Mouse (Mus musculus): ENCODE data around the gene Kcnj4. TPM values are rescaled to one million over a fixed set of nuclear protein-coding genes. Genes with fewer than 3 reads are reported as not detected.
A peak's percentile ranks its signal among the peaks of the same experiment; 100 is the strongest.

Kcnj4 gene
- polyA plus RNA-seq, 1 experiment from 2014 or later, result not detected

DNA sequence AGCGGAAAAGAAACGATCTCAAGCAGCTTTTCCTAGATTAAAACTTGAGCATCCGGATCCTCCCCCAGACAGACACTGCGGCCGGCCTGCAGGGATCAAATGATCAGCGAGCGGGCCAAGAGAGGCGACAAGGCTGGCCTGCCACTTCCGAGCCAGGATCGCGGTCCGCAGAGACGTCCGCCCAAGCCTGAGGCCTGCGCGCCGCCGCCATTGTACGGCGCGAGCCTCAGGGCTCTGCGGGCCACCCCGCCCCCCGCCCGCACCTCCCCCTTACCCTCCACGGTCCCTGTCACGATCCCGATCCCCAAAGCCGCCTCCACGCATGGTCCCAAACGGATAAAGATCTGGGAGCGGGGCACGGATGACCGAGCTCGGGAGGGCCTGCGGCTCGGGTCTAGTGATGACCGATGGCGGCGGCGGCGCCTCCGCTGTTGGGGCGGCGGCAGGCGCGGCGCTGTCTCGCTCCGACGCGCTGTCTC is 40.9 kb upstream of the Kcnj4 start:
- Histone ChIP-seq H3K4me1 (replicated peaks; ENCODE audit: control insufficient read depth, insufficient read depth, low read length) (peaks cover 5% of the 10 kb centered on the region; the same call in 1 of the 2 replicates), H3K36me3 (ENCODE audit: control insufficient read depth, insufficient read depth) (peaks cover 29% of the 10 kb centered on the region), H3K4me2 (replicated peaks; ENCODE audit: low read depth) (peak overlapping the region; percentile 69), H3K9me3 (ENCODE audit: control insufficient read depth) (no peaks in the 10 kb centered on the region), H3K27ac (ENCODE audit: low read depth, low read length) (peak overlapping the region; percentile 99), H3K9ac (ENCODE audit: low read depth, low read length) (peak overlapping the region; percentile 98), H3K4me3 (ENCODE audit: low read depth, low read length) (peak overlapping the region; percentile 97), H3K27me3 (replicated peaks; ENCODE audit: control insufficient read depth, insufficient read depth, low read length) (no peaks in the 10 kb centered on the region)
- peak; percentile 55 for ATAC-seq
- TF ChIP-seq CTCF (IDR thresholded peaks at IDR 0.05; ENCODE audit: low read depth), result no peak
- WGBS, result under 1% methylated on average over 51 of the region's 52 CpGs

DNA sequence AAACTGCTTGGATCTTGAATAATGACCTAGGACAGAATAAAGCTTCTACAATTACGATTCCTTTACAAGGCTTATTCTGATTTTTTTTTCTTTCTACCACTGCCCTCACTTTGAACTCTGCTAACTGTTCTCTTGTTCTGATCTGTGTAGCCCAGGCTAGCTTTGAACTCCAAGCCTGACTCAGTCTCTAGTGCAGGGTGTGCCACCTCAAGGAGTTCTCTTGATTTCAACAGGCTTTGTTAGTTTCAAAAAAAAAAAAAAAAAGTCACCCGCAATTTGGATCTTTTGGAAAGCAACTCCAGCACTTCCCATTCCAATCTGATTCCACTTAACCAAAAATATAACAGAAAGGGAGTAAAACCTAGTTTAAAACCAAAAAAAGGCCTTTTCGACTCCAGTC is 40.5 kb upstream of the Kcnj4 start:
- peak overlapping the region; percentile 98 for H3K9ac ChIP-seq (ENCODE audit: low read depth, low read length)
- WGBS, result under 1% methylated on average over 3 of the region's 3 CpGs
- peak overlapping the region; percentile 97 for H3K4me3 ChIP-seq (ENCODE audit: low read depth, low read length)
- TF ChIP-seq CTCF (IDR thresholded peaks at IDR 0.05; ENCODE audit: low read depth), result no peak
- peak overlapping the region; percentile 69 for H3K4me2 ChIP-seq (replicated peaks; ENCODE audit: low read depth)
- peaks cover 34% of the 10 kb centered on the region for H3K36me3 ChIP-seq (ENCODE audit: control insufficient read depth, insufficient read depth)
- H3K9me3 ChIP-seq (ENCODE audit: control insufficient read depth), result no peaks in the 10 kb centered on the region
- no peak for ATAC-seq
- H3K27ac ChIP-seq (ENCODE audit: low read depth, low read length), result peak overlapping the region; percentile 99
- H3K4me1 ChIP-seq (replicated peaks; ENCODE audit: control insufficient read depth, insufficient read depth, low read length), result peaks cover 5% of the 10 kb centered on the region; the same call in 1 of the 2 replicates
- no peaks in the 10 kb centered on the region for H3K27me3 ChIP-seq (replicated peaks; ENCODE audit: control insufficient read depth, insufficient read depth, low read length)

GRCm38 (mm10) chr15:79543968-79544367 is 38.9 kb upstream of the Kcnj4 start:
- H3K27me3 ChIP-seq (replicated peaks; ENCODE audit: control insufficient read depth, insufficient read depth, low read length), result no peaks in the 10 kb centered on the region
- no peak overlapping the region for H3K9ac ChIP-seq (ENCODE audit: low read depth, low read length)
- peak overlapping the region; percentile 69 for H3K4me2 ChIP-seq (replicated peaks; ENCODE audit: low read depth)
- H3K9me3 ChIP-seq (ENCODE audit: control insufficient read depth), result no peaks in the 10 kb centered on the region
- peaks cover 49% of the 10 kb centered on the region for H3K36me3 ChIP-seq (ENCODE audit: control insufficient read depth, insufficient read depth)
- 0 out of 2 replicates have a peak overlapping the region, but pooled peaks have one; percentile 97 for H3K4me3 ChIP-seq (ENCODE audit: low read depth, low read length)
- ATAC-seq, result no peak
- 91% methylated on average over 3 of the region's 3 CpGs for WGBS
- TF ChIP-seq CTCF (IDR thresholded peaks at IDR 0.05; ENCODE audit: low read depth), result no peak
- H3K27ac ChIP-seq (ENCODE audit: low read depth, low read length), result no peak overlapping the region
- H3K4me1 ChIP-seq (replicated peaks; ENCODE audit: control insufficient read depth, insufficient read depth, low read length), result peaks cover 5% of the 10 kb centered on the region; the same call in 1 of the 2 replicates

GRCm38 (mm10) chr15:79533796-79534195 is 28.8 kb upstream of the Kcnj4 start:
- no peak for TF ChIP-seq CTCF (IDR thresholded peaks at IDR 0.05; ENCODE audit: low read depth)
- Histone ChIP-seq H3K27ac (ENCODE audit: low read depth, low read length) (no peak overlapping the region), H3K9ac (ENCODE audit: low read depth, low read length) (no peak overlapping the region), H3K9me3 (ENCODE audit: control insufficient read depth) (no peaks in the 10 kb centered on the region), H3K4me1 (replicated peaks; ENCODE audit: control insufficient read depth, insufficient read depth, low read length) (no peaks in the 10 kb centered on the region), H3K36me3 (ENCODE audit: control insufficient read depth, insufficient read depth) (peaks cover 96% of the 10 kb centered on the region), H3K27me3 (replicated peaks; ENCODE audit: control insufficient read depth, insufficient read depth, low read length) (no peaks in the 10 kb centered on the region), H3K4me3 (ENCODE audit: low read depth, low read length) (no peak overlapping the region), H3K4me2 (replicated peaks; ENCODE audit: low read depth) (no peak overlapping the region)
- no peak for ATAC-seq
- 85% methylated on average over 3 of the region's 3 CpGs for WGBS

DNA sequence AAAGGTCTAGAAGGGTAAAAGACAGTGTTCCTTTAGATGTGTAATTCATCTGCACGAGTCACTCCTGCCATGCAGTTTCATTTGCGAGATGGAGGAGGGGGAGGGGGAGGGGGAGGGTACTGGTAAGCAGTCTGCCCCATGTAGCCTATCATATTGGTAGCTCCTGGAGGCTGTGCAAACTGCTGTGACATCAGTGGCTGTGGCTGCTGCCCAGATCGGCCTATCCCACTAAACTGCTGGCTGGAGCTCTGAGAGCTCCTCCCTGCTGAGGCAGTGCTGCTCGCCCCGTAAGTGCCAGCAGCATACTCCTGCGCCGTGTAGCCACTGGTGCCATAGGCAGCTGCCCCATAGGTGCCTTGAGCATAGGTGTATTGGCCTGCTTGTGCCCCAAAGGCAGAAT is 24.9 kb upstream of the Kcnj4 start:
- Histone ChIP-seq H3K4me2 (replicated peaks; ENCODE audit: low read depth) (no peak overlapping the region), H3K9me3 (ENCODE audit: control insufficient read depth) (no peaks in the 10 kb centered on the region), H3K36me3 (ENCODE audit: control insufficient read depth, insufficient read depth) (peaks cover 76% of the 10 kb centered on the region), H3K4me3 (ENCODE audit: low read depth, low read length) (no peak overlapping the region), H3K27ac (ENCODE audit: low read depth, low read length) (no peak overlapping the region), H3K9ac (ENCODE audit: low read depth, low read length) (no peak overlapping the region), H3K27me3 (replicated peaks; ENCODE audit: control insufficient read depth, insufficient read depth, low read length) (no peaks in the 10 kb centered on the region), H3K4me1 (replicated peaks; ENCODE audit: control insufficient read depth, insufficient read depth, low read length) (no peaks in the 10 kb centered on the region)
- ATAC-seq, result no peak
- WGBS, result 67% methylated on average over 7 of the region's 7 CpGs
- TF ChIP-seq CTCF (IDR thresholded peaks at IDR 0.05; ENCODE audit: low read depth), result no peak

DNA sequence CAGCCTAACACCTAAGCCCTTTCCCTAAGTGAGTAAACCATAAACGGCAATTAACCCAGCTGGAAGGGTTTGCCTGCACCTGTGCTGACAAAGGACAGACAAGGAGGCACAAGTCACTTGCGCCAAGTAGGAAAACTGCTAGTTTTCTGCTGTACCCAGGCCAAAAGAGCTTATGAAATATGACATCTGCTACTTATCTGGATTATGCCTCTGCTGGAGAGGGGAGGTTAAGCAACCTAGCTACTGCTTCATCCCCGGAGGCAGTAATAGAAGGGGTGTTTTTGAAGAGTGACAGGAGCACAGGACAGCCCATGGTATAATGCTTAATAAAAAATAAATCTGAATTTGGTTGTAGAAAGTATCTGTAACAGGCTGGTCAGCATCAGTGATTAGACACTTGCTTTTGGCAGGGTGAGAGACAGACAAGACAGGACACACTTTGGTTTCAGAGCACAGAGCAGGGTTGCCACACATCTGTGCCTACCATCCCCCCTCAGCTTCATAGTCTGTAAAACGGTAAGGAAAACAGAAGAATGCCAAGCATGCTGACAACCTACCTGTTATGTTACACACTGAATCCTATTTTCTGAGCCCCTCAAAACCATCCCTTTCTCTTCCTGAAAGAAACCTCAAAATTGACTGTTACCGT is 23.1 kb upstream of the Kcnj4 start:
- no peaks in the 10 kb centered on the region for H3K4me1 ChIP-seq (replicated peaks; ENCODE audit: control insufficient read depth, insufficient read depth, low read length)
- no peaks in the 10 kb centered on the region for H3K9me3 ChIP-seq (ENCODE audit: control insufficient read depth)
- H3K9ac ChIP-seq (ENCODE audit: low read depth, low read length), result no peak overlapping the region
- ATAC-seq, result no peak
- H3K27me3 ChIP-seq (replicated peaks; ENCODE audit: control insufficient read depth, insufficient read depth, low read length), result no peaks in the 10 kb centered on the region
- 0 out of 2 replicates have a peak overlapping the region, but pooled peaks have one; percentile 35 for H3K27ac ChIP-seq (ENCODE audit: low read depth, low read length)
- peak; percentile 25; the same call in 1 of the 2 replicates for TF ChIP-seq CTCF (IDR thresholded peaks at IDR 0.05; ENCODE audit: low read depth)
- H3K4me3 ChIP-seq (ENCODE audit: low read depth, low read length), result no peak overlapping the region
- peaks cover 67% of the 10 kb centered on the region for H3K36me3 ChIP-seq (ENCODE audit: control insufficient read depth, insufficient read depth)
- no peak overlapping the region for H3K4me2 ChIP-seq (replicated peaks; ENCODE audit: low read depth)
- 61% methylated on average over 5 of the region's 5 CpGs for WGBS

All from intestine, postnatal 0 days (tissue).